Mouse (Mus musculus) heart, adult 8-10 months (tissue): ENCODE data around the gene Ksr2. TPM values are rescaled to one million over a fixed set of nuclear protein-coding genes. Genes with fewer than 3 reads are reported as not detected.

Experiments used
- DNase-seq: peaks from one replicate; pipeline ENCODE4 v3.0.0; 2022; ENCODE audit warnings: low spot score
- total RNA-seq, 4 experiments: library from RNA; stranded (reverse); gene quantifications; 2 replicates each; pipeline ENCODE4 v1.2.4; 2022

The Ksr2 gene
- total RNA-seq, 4 experiments from 2014 or later: 0.03 to 0.11 (median 0.06) TPM

DNA sequence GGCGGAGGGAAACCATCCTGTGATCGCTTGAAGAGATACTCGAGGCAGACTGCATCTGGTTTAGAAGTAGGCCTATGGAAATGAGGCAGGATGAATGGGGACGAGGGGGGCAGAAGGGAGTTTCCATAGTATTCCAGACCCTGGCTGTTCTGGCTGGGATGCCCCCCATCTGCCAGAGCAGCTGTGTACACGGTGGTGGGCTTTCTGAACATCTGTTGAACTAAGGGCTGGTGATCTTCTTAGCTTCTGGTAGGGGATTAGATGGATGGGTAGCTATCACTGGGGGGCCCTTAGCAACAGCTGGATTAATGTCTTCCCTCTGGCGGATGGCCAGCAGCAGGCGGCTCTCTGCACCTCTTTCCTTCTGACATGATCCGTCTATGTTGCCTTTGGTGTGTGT lies 276.0 kb downstream of the Ksr2 start:
- no peak for DNase-seq

GRCm38 (mm10) chr5:117691271-117691670 lies 277.5 kb downstream of the Ksr2 start:
- no peak for DNase-seq

- no peak for DNase-seq
These were observed 279.8 kb downstream of the Ksr2 start for GRCm38 (mm10) chr5:117693557-117693956.

DNA sequence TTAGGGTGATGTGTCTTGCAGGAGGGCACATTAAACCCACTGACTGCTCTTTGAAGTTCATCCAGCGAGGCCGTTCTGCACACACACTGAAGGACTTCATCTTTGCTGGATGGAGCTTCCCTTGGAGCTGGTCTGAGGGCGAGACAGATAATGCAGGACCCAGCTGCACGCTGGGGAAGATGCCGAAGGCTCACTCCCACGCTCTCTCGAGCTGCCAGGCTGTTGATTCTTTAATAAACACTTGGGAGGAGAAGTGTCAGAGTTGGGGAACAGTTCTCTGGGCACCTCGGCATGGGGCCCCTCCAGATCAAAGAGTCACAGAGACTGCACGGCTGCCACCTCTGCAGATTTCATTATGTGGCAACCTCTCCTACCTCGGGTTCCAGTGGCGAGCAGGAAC lies 280.8 kb downstream of the Ksr2 start:
- no peak for DNase-seq

DNA sequence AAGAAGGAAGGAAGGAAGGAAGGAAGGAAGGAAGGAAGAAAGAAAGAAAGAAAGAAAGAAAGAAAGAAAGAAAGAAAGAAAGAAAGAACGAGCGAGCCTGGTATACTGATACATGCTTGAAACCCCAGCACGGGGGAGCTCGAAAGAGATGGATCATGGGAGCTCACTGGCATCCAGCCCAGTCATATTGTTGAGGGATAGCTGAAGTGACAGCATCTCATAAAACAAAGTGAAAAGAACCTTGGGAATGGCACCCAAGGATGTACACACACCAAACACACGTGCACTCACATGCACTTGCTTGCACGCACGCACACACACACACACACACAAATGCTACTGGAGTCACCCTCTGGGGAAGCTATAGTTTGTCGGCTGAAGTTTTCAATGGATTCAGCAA lies 282.6 kb downstream of the Ksr2 start:
- DNase-seq: no peak

DNA sequence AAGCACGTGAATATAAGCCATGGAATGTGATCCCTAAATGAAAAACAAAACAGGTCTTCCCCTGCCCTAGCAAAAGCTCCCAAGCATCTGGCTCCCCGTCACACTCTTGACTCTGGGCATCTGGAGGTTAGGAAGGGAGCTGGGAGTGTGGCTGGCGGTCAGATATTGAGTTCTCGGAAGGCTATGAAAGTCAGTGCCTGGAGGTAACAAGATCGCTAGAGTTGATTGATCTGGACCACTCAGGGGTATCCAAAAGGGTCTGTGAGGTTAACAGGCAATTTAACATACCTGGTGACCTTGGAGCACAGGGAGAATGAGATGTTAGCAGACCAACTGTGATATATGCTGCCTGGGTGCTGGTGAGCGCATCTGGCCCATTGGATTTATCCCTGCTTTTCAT lies 283.8 kb downstream of the Ksr2 start:
- no peak for DNase-seq

GRCm38 (mm10) chr5:117704371-117704770 lies 290.6 kb downstream of the Ksr2 start:
- DNase-seq: no peak

- DNase-seq: no peak
These were observed 292.8 kb downstream of the Ksr2 start for GRCm38 (mm10) chr5:117706633-117707032.

DNA sequence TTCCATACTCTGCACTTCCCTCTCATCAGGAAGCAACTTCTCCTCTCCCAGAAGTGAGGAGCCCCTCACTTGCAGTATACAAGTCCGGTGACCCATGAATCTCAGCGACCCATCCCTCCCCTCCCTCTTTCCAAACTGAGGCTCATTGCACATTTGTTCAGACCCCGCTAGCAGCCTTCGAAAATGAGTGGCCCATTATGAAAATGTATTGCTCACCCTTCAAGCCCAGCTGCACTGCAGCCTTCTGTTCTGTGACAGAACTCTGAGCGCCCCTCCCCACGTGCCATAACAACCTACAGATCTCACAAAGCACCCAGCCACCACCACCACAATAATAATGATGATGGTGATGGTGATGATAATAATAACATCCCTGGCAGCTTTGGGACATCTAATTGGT lies 295.5 kb downstream of the Ksr2 start:
- DNase-seq: no peak

- DNase-seq: no peak
These were observed 297.8 kb downstream of the Ksr2 start for GRCm38 (mm10) chr5:117711636-117712035.

GRCm38 (mm10) chr5:117712207-117712606 lies 298.4 kb downstream of the Ksr2 start:
- DNase-seq: peak; percentile 17

DNA sequence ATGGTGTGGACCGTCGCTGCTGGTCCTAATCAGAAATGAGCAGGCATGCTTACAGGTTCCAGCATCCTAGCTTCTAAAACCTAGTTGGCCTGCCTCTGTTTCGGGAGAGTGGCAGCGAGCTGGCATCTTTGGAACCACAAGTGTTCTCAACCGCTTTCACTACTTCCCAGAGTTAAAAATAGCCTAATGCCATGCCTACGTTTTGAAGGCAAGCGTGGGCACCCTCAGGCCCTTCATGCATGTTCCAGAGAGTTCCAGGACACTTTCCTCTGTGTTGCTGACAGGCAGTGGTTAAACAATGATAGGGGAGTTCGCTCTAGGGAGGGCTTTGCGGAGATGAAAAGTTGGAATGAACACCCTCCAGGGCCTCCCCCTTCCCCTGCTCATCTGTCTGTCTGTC lies 303.3 kb downstream of the Ksr2 start:
- DNase-seq: peak; percentile 17

DNA sequence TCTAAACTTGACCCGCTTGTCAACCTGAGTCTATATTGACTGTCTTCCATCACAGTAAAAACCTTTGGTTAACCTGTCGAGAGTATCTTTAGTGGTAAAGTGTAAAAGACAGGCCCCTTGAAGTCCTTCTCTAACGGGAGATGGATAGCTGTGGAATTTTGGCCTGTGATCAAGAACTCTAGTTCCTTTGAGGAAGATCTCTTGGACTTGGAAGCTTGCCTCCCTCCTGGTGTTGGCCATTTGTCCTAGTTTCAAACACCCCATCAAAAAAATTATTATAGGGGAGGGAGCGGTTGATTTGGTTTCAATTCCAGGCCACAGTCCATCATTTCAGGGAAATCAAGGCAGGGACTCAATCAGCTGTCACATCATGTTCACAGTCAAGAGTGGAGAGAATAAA lies 309.5 kb downstream of the Ksr2 start:
- no peak for DNase-seq

GRCm38 (mm10) chr5:117726548-117726947 lies 312.7 kb downstream of the Ksr2 start:
- no peak for DNase-seq

DNA sequence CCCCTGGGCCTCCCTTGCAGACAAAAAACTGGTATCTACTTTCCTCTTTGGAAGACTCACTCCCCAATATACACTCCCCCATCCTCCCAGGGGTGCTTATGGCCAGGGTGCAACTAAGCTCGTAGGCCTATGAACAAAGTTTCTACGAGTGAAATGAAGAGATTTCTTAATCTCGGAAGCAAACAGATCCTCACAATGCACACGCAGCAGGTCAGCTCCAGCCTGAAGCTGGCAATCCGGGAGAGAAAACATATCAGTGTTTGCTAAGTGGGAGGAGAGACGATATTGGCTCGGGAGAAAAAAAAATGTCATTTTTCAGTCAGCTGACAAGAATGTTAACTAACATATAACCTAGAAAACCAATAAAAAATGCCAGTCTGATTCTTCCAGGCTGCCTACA lies 313.3 kb downstream of the Ksr2 start:
- no peak for DNase-seq

DNA sequence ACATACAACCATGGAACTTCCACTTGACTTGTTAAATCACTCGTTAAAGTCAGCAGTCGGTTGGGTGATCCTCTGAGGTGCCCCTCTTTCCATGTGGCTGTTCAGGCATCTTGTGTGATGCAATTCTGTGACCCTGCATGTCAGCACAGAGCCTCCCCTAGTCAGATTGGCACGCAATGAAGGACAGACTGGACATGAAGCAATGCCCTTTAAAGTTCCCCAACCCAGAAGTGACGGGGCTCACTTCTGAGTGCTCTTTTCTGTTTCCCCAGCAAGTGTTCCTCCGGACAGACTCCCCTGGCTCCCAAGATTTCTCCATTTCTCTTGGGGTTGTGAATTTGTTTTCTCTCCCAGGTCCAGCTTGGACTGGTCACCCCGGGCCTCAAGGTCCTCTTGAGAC lies 317.5 kb downstream of the Ksr2 start:
- DNase-seq: no peak

DNA sequence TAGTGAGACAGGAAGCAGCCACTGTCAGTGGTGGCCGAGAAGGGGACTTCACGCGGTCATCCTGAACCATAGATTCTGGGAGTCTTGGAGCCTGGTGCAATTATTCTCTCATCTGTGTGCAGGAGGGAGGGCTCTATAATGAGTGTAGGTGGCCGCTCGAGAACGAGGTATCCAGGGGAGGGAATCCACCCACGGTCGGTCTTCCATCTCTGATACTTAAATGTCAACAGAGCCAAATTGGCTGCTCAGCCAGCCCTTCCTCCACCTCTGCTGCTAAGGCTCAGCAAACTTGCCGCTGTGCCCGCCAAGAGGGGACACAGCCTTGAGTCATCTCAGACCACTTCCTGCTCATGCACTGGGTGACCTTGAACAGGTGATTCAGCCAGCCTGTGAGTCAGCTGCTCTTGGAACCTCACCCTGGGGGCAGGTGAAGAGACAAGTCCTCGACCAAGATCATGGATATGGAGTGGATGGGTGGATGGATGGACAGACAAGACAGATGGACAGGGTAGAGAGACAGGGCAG lies 330.9 kb downstream of the Ksr2 start:
- DNase-seq: no peak

DNA sequence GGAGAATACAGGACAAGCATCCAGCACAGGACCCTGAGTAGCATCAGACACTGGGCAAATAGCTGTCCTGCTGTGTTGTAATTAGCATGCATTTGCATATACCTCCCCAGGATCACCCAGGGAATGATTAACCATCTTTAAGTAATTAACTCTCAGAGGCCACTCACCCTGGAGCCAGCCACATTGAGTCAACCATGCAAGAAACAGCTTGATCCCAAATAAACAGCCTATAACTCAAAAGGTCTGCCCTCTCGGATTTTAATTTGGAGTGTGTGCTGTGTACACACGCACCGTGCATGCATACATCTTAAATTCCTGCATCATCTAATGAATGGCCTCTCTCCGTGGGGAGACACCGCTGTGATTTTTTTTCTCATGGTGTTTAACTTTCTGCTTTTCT lies 335.6 kb downstream of the Ksr2 start:
- no peak for DNase-seq

DNA sequence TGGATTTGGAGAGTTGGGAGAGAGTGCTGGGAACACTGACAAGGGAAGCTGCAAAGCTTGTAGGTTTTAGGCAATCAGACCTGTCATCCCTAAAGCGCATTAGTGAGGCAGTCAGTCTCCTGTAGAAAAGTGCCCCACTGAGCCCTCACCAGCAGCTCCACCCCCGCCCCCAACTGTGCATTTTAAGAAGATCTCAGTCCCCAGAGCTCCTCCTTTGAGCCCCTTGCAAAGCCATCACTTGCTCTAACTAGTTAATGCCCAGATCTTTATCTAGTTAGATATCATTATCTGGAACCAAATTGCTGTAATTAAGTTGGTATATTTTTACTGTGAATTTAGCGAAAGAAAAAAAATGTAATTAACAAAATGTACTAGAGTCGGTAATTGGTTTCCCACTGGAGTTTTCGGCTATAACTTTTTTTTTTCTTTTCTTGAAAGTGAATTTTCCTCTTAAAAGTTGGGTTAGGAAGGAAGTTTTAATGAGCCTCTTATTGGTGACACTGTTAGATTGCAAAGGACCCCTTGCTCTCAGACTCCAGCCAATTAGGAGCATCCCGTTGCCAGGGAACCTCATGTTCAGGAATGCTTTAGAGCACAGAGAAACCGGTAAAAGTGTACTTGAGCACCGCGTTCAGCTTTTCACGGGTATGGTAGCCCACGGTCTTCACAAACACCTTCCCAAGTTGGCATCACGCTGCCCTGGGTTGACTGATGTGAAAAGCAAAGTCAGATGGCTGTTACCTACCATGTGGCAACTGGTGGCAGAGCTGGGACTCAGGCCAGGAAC lies 344.1 kb downstream of the Ksr2 start:
- no peak for DNase-seq

DNA sequence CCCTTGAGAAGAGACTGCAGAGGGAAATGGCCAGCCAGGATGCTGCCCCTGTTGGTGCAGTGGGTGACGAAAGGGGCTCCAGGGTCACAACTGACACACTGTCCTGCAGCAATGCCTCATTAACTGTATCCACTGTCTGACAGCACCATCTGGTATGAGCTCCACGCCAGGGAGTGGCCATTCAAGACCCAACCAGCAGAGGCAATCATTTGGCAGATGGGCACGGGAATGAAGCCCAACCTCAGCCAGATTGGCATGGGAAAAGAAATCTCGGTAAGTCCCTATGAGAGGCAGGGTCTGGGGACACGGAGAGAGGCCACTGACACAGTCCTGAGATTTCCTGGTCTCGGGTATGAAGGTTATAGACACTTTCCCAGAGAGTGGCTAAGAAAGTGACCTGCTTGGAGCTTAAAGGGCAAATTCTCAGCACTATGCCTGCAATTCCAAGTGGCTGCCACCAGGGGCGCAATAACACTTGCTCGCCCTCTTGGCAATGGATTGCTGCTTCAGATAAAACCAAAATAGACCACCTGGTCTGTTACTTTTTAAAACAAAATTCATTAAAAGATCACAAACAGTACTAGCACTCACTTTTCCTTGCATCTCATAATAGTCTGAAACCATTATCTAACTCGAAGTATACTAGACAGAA lies 347.5 kb downstream of the Ksr2 start:
- DNase-seq: no peak

- no peak for DNase-seq
These were observed 350.7 kb downstream of the Ksr2 start for GRCm38 (mm10) chr5:117764496-117764895.

DNA sequence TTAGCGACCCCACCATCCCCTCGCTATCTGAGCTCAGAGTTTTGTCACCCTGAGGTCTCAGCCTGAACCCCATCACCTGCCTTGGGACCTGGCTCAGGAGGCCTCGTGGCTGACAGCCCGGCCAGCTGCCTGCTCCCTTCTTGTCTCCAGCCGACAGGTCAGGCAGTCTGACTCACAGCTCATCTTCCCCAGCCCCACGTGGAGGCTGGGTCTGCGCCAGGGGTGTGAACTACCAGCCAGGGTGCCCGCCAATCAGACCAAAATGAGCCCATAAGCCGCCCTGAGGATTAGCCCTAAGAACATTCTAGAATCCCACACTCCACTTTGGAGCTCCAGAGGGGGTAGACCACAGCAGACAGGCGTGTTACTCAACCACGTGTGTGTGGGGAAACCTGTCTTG lies 365.4 kb downstream of the Ksr2 start:
- peak; percentile 20 for DNase-seq

DNA sequence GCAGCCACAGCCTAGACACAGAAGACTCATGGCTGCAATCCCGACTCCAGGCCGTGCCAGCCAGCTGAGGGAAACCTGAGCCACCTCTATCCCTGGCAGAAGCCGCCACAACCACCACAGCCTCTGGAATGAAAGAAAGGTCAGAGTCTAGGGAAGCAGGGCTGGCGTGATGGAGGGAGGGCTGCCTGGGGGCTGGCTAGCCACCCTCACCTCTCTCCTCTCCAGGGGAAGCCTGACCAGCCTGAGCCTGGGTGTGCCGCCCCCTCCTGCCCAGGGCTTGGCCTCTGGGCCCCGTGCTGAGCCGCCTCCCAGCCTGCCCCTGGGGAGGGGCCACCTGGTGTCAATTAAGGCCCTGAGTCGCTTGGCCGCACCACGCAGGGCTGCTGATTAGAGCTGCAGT lies 366.9 kb downstream of the Ksr2 start, which contains the start of gene Nos1:
TSS of gene Nos1 (plus strand) at position 352 of the 400 bp plus-strand sequence.
- peak; percentile 21 for DNase-seq
